Mouse (Mus musculus): Measurements from ENCODE around the gene Vdr.

DNA sequence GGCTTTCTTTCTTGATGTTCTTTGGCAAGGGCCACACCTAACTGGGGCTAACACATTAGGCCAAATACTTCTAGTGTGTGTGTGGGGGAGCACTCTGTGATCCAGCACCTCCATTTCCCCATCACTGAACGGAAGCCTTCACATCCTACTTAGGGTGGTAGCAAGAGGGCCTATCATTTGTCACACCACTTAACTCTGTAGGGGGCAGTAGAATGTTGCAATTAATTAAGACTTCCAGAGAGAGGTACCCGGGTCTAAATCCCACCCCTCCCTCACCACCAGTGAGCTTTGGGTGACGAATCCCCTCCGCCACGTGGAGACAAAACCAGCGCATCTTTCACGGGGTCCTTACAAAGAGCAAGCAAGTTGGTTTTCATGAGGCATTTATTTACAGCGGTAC lies 56.4 kb downstream of the Vdr start:
- TF ChIP-seq CTCF (IDR thresholded peaks at IDR 0.05; ENCODE audit: borderline replicate concordance, insufficient read depth, low read depth, low read length) (no peak), POLR2A (IDR thresholded peaks at IDR 0.05; ENCODE audit: borderline replicate concordance, insufficient read depth, low read length) (no peak)

Data from cerebellum, adult 2 months (tissue).